Mouse (Mus musculus) bone marrow macrophage, adult 2 months (primary cell): ENCODE measurements at regions not wholly inside any gene's neighbourhood (a gene's known extent, or its start where the extent isn't known, plus 50 kb on each side); places are given as distances from the start of the nearest gene placed in this dataset.

Experiments
- CTCF ChIP-seq: IDR thresholded peaks from 2 replicates; pipeline ENCODE4 v1.5.1; 2012; ENCODE audit warnings: low read depth, mild to moderate bottlenecking, low read length, moderate library complexity
- POLR2A ChIP-seq: IDR thresholded peaks from 2 replicates; pipeline ENCODE4 v1.6.1; 2012; ENCODE audit warnings: mild to moderate bottlenecking, low read depth, low read length, borderline replicate concordance

GRCm38 (mm10) chr2:101043050-101043449, 581.5 kb upstream of the Rag2 start:
- TF ChIP-seq CTCF, result no peak
- TF ChIP-seq POLR2A, result no peak
